Mouse (Mus musculus) gastrocnemius, adult 2 months (tissue): Measurements from ENCODE around the gene Eva1b. TPM values are rescaled to one million over a fixed set of nuclear protein-coding genes. Genes with fewer than 3 reads are reported as not detected.
"Not testable (repeated sequence)": the region's sequence is repeated elsewhere in the genome, so short reads cannot be mapped to it uniquely, and the experiment has no call there.

Experiments
- DNase-seq: peaks from one replicate; pipeline ENCODE4 v3.0.0; 2022
- H3K27ac ChIP-seq: fragments of 200-600 bp; 2 replicates; pipeline ENCODE4 v1.8.1; 2022; ENCODE audit warnings: mild to moderate bottlenecking
- H3K4me3 ChIP-seq: fragments of 200-600 bp; 2 replicates; pipeline ENCODE4 v1.8.1; 2022; ENCODE audit warnings: mild to moderate bottlenecking, moderate library complexity
- CTCF ChIP-seq: fragments of 200-600 bp; IDR thresholded peaks from 2 replicates; pipeline ENCODE4 v1.8.1; 2022; ENCODE audit warnings: antibody characterized with exemption, mild to moderate bottlenecking, moderate library complexity
- intact Hi-C: fragments of 180-260 bp; cut with DNase I; formaldehyde crosslinking; loops from one replicate; pipeline ENCODE4 v1.15.1; 2025
- total RNA-seq, 2 experiments: library from RNA; stranded (reverse); gene quantifications; 2 replicates each; pipeline ENCODE4 v1.2.3; 2021

Gene Eva1b
- total RNA-seq, 2 experiments from 2014 or later, result 2.9 to 4.4 TPM

- peak within 1 kb of the TSS; percentile 91 for H3K27ac ChIP-seq
- TF ChIP-seq CTCF, result no peak
- peak; percentile 38 for DNase-seq
- intact Hi-C loops, result loop anchor here (5.0 kb wide), 1 partner anchor 76 kb away; no protein-coding TSS in a partner anchor
- peak within 1 kb of the TSS; percentile 88 for H3K4me3 ChIP-seq
These were observed 15.6 kb downstream of the Eva1b start, which contains the start of gene Sh3d21 for GRCm38 (mm10) chr4:126163067-126163659. Gene Sh3d21, minus strand, starts transcription at chr4:126163491.

DNA sequence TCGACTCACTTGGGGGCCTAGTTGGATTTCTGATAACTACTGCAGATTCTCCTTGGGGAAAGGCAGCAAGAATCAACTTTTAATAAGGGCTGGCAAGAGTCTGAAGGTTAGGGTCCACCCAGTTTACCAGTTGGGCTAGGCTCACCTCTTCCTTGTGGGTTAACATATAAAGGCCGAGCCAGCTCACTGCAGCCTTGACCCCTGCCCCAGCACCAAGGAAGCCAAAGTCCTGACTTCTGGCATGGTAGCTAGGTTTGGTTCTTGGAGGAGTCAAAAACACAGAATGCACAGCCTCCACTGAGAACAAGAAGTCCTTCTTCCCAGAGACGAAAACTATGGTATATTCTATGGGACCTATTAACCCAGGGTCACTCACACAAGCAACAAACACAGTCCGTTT lies 16.1 kb downstream of the Eva1b start:
- DNase-seq, result no peak
- intact Hi-C loops, result loop anchor here (5.0 kb wide), 1 partner anchor 76 kb away; no protein-coding TSS in a partner anchor
- no peak overlapping the region for H3K4me3 ChIP-seq
- H3K27ac ChIP-seq, result peak overlapping the region; percentile 91
- TF ChIP-seq CTCF, result no peak

DNA sequence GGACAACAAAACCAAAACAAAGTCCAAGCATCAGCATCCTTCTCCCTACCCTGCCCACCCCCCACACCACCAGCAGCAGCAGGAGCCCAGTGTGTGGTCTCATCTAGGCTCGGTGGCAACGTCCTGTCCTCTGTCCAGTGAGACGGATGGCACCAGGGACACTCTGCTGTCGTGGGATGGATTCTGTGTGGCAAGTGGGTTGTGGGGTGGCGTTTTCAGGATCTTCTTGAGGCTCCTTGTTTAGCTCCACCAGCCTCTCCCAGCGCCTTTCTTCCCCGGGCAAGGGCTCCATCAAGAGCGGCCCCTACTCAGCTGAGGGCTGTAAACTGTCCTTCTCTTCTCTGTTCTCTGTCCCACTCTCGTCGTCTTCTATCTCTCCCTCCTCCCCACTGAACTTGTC lies 17.5 kb downstream of the Eva1b start:
- intact Hi-C loops, H3K27ac ChIP-seq, DNase-seq: not testable (repeated sequence)

DNA sequence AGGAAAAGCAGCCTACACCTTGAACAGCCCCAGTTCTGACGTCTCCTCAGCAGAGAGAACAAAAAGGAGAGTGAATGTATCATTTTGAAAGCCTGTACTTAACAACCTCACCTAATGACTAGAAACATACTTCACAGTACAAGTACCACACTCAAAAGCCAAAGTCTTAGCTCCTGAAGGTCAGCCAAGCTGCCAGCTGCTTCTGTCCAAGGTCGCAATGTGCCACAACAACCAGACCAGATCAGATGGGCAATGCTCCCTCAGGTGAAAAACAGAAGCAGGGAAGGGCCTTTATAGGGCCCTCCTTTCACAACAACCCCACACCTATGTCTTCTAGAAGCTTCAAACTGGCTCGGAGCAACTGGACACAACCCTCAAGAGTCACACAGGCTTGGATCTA lies 18.5 kb downstream of the Eva1b start:
- TF ChIP-seq CTCF, result no peak
- Histone ChIP-seq H3K4me3 (peak overlapping the region; percentile 30), H3K27ac (peak overlapping the region; percentile 84)
- DNase-seq, result peak; percentile 51
- intact Hi-C loops, result no loop called here

More for the DNA sequence above, 17.5 kb downstream of the Eva1b start:
- H3K4me3 ChIP-seq, result not testable (repeated sequence)

DNA sequence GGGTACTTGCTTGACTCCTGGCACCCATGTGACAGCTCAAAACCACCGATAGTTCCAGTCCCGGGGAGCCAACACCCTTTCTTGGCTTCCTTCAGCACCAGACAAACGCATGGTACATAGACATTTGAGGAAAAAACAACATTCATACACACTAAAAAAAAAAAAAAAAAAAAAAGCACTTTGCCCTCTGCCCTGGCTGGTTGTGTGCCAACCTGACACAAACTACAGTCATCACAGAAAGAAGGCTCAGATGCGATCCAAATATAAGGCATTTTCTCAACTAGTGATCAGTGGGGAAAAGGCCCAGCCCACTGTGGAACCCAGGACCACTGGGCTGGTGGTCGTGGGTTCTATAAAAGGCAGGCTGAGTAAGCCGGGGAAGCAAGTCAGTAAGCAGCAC lies 21.3 kb downstream of the Eva1b start:
- TF ChIP-seq CTCF, result no peak
- Histone ChIP-seq H3K27ac (no peak overlapping the region; the same call in 1 of the 2 replicates), H3K4me3 (no peak overlapping the region)
- DNase-seq, result no peak
- intact Hi-C loops, result no loop called here

- intact Hi-C loops, DNase-seq, H3K4me3 ChIP-seq, H3K27ac ChIP-seq: not testable (repeated sequence)
These were observed 23.2 kb downstream of the Eva1b start for GRCm38 (mm10) chr4:126170737-126171136.

DNA sequence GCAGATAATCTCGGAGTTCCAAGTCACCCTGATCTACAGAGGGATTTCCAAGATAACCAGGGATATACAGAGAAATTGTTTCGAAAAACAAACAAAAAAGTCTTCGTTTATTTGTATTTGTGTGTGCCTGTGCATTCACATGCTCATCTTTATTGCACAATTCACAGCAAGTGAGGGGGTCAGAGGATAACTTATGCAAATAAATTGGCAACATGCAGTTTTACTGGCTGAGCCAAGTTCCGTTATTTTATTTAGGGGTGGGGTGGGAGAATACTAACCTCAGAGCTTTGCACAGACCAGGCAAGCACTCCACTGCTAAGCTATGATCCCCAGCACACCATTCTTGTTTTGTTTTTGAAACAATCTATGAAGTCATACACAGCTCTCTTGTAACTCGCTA lies 26.3 kb downstream of the Eva1b start:
- H3K27ac ChIP-seq, result no peak overlapping the region
- intact Hi-C loops, result no loop called here
- DNase-seq, result no peak
- no peak for TF ChIP-seq CTCF
- H3K4me3 ChIP-seq, result no peak overlapping the region

DNA sequence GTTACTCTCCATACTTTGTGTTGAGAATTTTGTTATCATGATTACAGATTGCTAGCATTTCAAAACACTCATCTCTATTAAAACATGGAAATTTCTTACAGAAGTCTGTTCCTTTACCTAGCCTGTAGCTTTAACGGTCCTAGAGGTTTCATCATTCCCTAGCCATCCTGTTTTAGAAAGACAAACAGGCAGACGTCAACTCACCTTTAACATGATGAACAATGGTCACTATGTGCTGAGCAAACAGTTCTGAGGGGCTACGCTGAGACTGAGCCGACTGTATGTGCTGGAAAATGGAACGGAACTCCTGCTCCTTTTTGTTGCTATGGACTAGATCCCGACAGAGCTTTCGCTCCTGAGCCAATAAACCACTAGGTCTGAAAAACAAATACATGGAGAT lies 28.4 kb downstream of the Eva1b start:
- H3K4me3 ChIP-seq, DNase-seq, H3K27ac ChIP-seq, intact Hi-C loops: not testable (repeated sequence)

DNA sequence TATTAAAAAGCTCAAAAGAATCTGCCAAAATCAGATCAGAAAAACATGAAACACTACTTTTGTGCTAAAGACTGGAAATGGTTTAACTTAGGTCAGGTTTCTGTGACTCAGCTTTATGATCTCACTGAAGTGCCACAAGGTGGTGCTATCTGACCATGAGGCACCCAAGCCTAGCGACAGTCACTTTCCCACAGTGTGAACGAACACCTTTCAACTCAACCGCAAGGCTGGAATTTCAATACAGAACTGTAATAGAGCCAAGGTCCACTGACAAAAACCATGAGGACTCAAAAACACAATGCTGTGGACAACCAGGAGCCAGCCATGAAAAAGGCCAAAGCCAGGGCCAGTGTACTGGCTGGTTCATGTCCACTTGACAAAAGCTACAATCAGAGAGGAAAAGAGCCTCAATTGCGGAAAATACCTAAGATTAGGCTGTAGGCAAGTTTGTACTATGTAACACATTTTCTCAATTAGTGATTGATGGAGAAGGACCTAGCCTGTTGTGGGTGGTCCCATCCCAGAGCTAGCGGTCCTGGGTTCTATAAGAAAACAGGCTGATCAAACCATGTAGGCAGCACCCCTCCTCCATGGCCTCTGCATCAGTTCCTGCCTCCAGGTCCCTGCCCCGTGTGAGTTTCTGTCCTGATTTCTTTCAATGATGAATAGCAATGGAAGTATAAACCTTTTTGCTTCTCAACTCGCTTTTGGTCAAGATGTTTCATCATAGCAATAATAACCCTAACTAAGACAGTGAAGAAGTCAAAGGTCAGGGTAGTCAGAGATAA lies 33.8 kb downstream of the Eva1b start:
- TF ChIP-seq CTCF, result peak; percentile 87
- intact Hi-C loops, result loop anchor here (5.0 kb wide), 2 partner anchors 46 to 131 kb away; no protein-coding TSS in a partner anchor
- Histone ChIP-seq H3K27ac (peak overlapping the region; percentile 61), H3K4me3 (no peak overlapping the region)
- peak; percentile 53 for DNase-seq

- Histone ChIP-seq H3K27ac (no peak overlapping the region), H3K4me3 (no peak overlapping the region)
- intact Hi-C loops, result loop anchor here (2.0 to 5.0 kb wide), 3 partner anchors 44 to 129 kb away; no protein-coding TSS in a partner anchor
- TF ChIP-seq CTCF, result no peak
- DNase-seq, result no peak
These were observed 35.5 kb downstream of the Eva1b start for GRCm38 (mm10) chr4:126183034-126183433.

- no peak for DNase-seq
- Histone ChIP-seq H3K27ac (peak overlapping the region; percentile 50; the same call in 1 of the 2 replicates), H3K4me3 (no peak overlapping the region)
- TF ChIP-seq CTCF, result no peak
- intact Hi-C loops, result no loop called here
These were observed 39.6 kb downstream of the Eva1b start for GRCm38 (mm10) chr4:126187096-126187495.

DNA sequence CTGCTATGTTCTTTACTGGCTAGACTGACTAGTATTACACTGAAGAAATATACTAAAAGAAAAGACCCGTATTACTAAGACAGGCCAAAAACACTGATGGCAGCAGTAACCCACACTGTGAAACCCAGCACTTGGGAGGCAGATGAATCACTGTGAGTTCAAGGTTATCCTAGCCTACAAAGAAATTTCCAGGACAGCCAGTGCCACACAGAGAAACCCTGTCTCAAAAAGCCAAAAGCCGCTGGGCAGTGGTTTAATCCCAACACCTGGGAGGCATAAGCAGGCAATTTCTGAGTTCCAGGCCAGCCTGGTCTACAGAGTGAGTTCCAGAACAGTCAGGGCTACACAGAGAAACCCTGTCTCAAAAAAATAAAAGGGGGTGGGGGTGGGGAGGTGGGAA lies 43.1 kb downstream of the Eva1b start:
- no peak for DNase-seq
- TF ChIP-seq CTCF, result no peak
- intact Hi-C loops, result no loop called here
- Histone ChIP-seq H3K4me3 (no peak overlapping the region), H3K27ac (no peak overlapping the region)

GRCm38 (mm10) chr4:126194216-126194615 lies 46.7 kb downstream of the Eva1b start:
- no peak overlapping the region for H3K4me3 ChIP-seq
- no peak for DNase-seq
- H3K27ac ChIP-seq, result no peak overlapping the region
- TF ChIP-seq CTCF, result no peak
- intact Hi-C loops, result no loop called here

- no peak for DNase-seq
- Histone ChIP-seq H3K27ac (no peak overlapping the region), H3K4me3 (no peak overlapping the region)
- TF ChIP-seq CTCF, result no peak
- intact Hi-C loops, result no loop called here
These were observed 47.4 kb downstream of the Eva1b start for GRCm38 (mm10) chr4:126194916-126195315.
